Mouse (Mus musculus) intestine, embryonic 16.5 days (tissue): ENCODE results near the gene Atg16l2. TPM values are rescaled to one million over a fixed set of nuclear protein-coding genes. Genes with fewer than 3 reads are reported as not detected.

Experiments used
- ATAC-seq: fragments of 200-750 bp; cut with Nextera tagmentation; 2 replicates; pipeline ENCODE4 v1.8.0; 2017; ENCODE audit warnings: moderate TSS enrichment, moderate library complexity
- H3K27ac ChIP-seq: fragments of 300-500 bp; sonication (generic); 2 replicates; pipeline ENCODE4 v1.5.1; 2014; ENCODE audit warnings: mild to moderate bottlenecking, low read length
- H3K27me3 ChIP-seq: fragments of 300-500 bp; sonication (generic); replicated peaks from 2 replicates; pipeline ENCODE4 v1.6.1; 2014; ENCODE audit warnings: low read length, control low read depth, mixed read lengths; ENCODE audit not compliant: control insufficient read depth, insufficient read depth
- H3K36me3 ChIP-seq: fragments of 300-500 bp; sonication (generic); 2 replicates; pipeline ENCODE4 v1.6.1; 2014; ENCODE audit warnings: low read length, control low read depth; ENCODE audit not compliant: control insufficient read depth, insufficient read depth
- H3K4me1 ChIP-seq: fragments of 300-500 bp; sonication (generic); 2 replicates; pipeline ENCODE4 v1.6.1; 2014; ENCODE audit warnings: low read length, control low read depth, mixed read lengths; ENCODE audit not compliant: control insufficient read depth, insufficient read depth
- H3K4me2 ChIP-seq: fragments of 300-500 bp; sonication (generic); 2 replicates; pipeline ENCODE4 v1.6.1; 2014; ENCODE audit warnings: low read depth, low read length, control low read depth
- H3K4me3 ChIP-seq: fragments of 300-500 bp; sonication (generic); 2 replicates; pipeline ENCODE4 v1.5.1; 2014; ENCODE audit warnings: mild to moderate bottlenecking, low read length
- H3K9ac ChIP-seq: fragments of 300-500 bp; sonication (generic); 2 replicates; pipeline ENCODE4 v1.6.1; 2014; ENCODE audit warnings: low read depth, low read length
- H3K9me3 ChIP-seq: fragments of 300-500 bp; sonication (generic); 2 replicates; pipeline ENCODE4 v1.6.1; 2016; ENCODE audit warnings: low read length, control low read depth; ENCODE audit not compliant: control insufficient read depth
- WGBS: fragments of 180-500 bp; shearing (Covaris S2); extraction: QIAGEN DNeasy Blood & Tissue Kit; methylation state at CpG from one replicate; pipeline ENCODE4 v1.1.7; 2014; 5-methylcytosine and 5-hydroxymethylcytosine counted together
- polyA plus RNA-seq: library from polyadenylated mRNA; unstranded; fragments of >200 nt; fragmentation: Nextera tagmentation; extraction: Ambion mirVana; gene quantifications from 2 replicates; pipeline ENCODE4 v1.2.1, GENCODE M21; 2015

Atg16l2 gene
- polyA plus RNA-seq, 1 experiment from 2014 or later = 17.3 TPM

DNA sequence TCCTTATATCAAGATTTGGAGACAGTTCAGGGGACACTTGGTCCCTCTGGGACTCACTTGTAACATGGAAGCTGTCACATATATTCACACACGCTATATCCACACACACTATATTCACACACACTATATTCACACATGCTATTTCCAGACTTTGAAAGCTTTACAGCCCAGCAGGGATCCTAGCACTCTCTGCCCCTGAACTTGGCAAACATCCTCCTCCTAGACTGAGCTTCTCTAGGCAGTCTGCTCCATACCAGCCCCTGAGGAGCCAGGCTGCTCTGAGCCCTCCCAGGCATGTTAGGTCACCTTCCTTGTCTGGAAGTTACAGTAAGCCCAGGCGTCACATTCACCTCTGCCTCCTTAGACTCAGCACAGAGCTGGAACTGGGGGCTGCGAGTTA lies 34.6 kb upstream of the Atg16l2 start:
- WGBS = 82% methylated on average over 3 of the region's 3 CpGs

GRCm38 (mm10) chr7:101335228-101335627 lies 33.2 kb upstream of the Atg16l2 start:
- no peak overlapping the region for H3K27ac ChIP-seq
- 79% methylated on average over 2 of the region's 2 CpGs for WGBS
- peaks cover 5% of the 10 kb centered on the region; the same call in 1 of the 2 replicates for H3K4me1 ChIP-seq
- no peak for ATAC-seq
- H3K4me3 ChIP-seq = no peak overlapping the region
- no peaks in the 10 kb centered on the region for H3K9me3 ChIP-seq
- no peaks in the 10 kb centered on the region for H3K27me3 ChIP-seq
- H3K9ac ChIP-seq = no peak overlapping the region
- H3K36me3 ChIP-seq = no peaks in the 10 kb centered on the region
- no peak overlapping the region for H3K4me2 ChIP-seq

More for the DNA sequence above, 34.6 kb upstream of the Atg16l2 start:
- H3K4me1 ChIP-seq = peaks cover 5% of the 10 kb centered on the region; the same call in 1 of the 2 replicates
- no peaks in the 10 kb centered on the region for H3K9me3 ChIP-seq
- no peak for ATAC-seq
- H3K27me3 ChIP-seq = no peaks in the 10 kb centered on the region
- H3K4me2 ChIP-seq = no peak overlapping the region
- no peak overlapping the region for H3K4me3 ChIP-seq
- H3K27ac ChIP-seq = no peak overlapping the region
- H3K36me3 ChIP-seq = no peaks in the 10 kb centered on the region
- H3K9ac ChIP-seq = no peak overlapping the region

- no peak for ATAC-seq
Observed at GRCm38 (mm10) chr7:101332045-101332831, 30.2 kb upstream of the Atg16l2 start.

GRCm38 (mm10) chr7:101330841-101331173 lies 28.8 kb upstream of the Atg16l2 start:
- H3K9ac ChIP-seq = no peak overlapping the region
- ATAC-seq = no peak
- WGBS = 80% methylated on average over 4 of the region's 4 CpGs
- H3K4me1 ChIP-seq = peaks cover 23% of the 10 kb centered on the region
- H3K36me3 ChIP-seq = no peaks in the 10 kb centered on the region
- H3K9me3 ChIP-seq = no peaks in the 10 kb centered on the region
- no peak overlapping the region for H3K27ac ChIP-seq
- H3K4me3 ChIP-seq = no peak overlapping the region
- no peak overlapping the region for H3K4me2 ChIP-seq
- H3K27me3 ChIP-seq = no peaks in the 10 kb centered on the region

More at GRCm38 (mm10) chr7:101332045-101332831, 30.2 kb upstream of the Atg16l2 start:
- Histone ChIP-seq H3K4me2 (no peak overlapping the region), H3K4me1 (peaks cover 20% of the 10 kb centered on the region), H3K27me3 (no peaks in the 10 kb centered on the region), H3K9ac (no peak overlapping the region), H3K27ac (no peak overlapping the region), H3K4me3 (no peak overlapping the region), H3K36me3 (no peaks in the 10 kb centered on the region), H3K9me3 (no peaks in the 10 kb centered on the region)
- WGBS = 73% methylated on average over 5 of the region's 5 CpGs

- Histone ChIP-seq H3K4me3 (no peak overlapping the region), H3K27ac (no peak overlapping the region), H3K27me3 (no peaks in the 10 kb centered on the region), H3K36me3 (no peaks in the 10 kb centered on the region), H3K9me3 (no peaks in the 10 kb centered on the region), H3K4me2 (no peak overlapping the region), H3K4me1 (peaks cover 19% of the 10 kb centered on the region), H3K9ac (no peak overlapping the region)
- ATAC-seq = peak; percentile 49
- 61% methylated on average over 10 of the region's 10 CpGs for WGBS
Observed at GRCm38 (mm10) chr7:101330074-101330840, 28.2 kb upstream of the Atg16l2 start.

DNA sequence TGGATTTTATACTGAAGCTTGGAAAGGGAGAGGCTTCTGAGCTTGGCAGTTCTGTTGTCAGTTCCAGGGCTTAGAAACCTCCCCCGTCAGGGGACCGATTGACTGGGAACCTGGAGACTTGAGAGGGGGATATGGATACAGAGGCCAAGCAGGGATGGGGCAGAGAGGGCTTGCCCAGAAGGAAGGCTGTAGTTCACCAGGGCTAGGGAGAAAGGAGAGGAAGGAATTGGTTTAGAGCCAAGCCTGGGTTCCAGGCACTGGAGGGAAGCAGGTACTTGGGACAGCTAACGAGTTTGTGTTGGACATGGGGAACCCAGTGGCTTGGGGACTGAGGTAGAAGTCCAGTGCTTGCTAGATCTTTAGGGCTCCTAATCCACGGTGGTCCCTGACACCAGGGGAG lies 27.6 kb upstream of the Atg16l2 start:
- ATAC-seq = no peak
- H3K36me3 ChIP-seq = no peaks in the 10 kb centered on the region
- H3K27me3 ChIP-seq = no peaks in the 10 kb centered on the region
- WGBS = 74% methylated on average over 4 of the region's 4 CpGs
- no peak overlapping the region for H3K4me3 ChIP-seq
- no peak overlapping the region for H3K4me2 ChIP-seq
- H3K4me1 ChIP-seq = peaks cover 20% of the 10 kb centered on the region
- no peak overlapping the region for H3K9ac ChIP-seq
- peak overlapping the region; percentile 14; the same call in 1 of the 2 replicates for H3K27ac ChIP-seq
- no peaks in the 10 kb centered on the region for H3K9me3 ChIP-seq

DNA sequence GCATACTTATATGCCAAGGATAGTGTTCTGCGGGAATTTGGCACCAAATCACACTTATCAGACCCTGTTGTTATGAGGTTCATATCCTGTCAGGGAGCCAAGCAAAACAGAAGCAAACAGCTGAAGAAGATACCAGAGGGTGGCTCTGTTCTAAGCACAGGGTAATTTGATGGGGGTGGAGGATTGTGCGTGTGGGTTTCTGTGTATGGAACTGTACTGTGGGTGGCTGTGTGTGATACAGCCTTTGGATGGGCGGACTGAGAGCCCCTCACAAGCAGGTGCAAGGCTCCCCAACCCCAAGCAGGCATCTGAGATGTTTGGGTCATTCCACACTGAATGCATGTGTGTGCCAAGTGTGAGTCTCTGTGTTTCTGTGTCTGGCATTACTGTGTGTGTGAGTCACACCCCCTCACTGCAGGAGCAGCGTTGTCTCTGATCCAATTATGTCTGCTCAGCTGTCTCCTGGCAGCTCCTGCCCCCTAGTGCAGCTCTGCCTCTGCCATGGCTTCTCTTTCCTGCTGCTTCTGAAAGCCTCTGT lies 26.6 kb upstream of the Atg16l2 start:
- Histone ChIP-seq H3K9ac (peak overlapping the region; percentile 6; the same call in 1 of the 2 replicates), H3K4me1 (peaks cover 27% of the 10 kb centered on the region), H3K4me2 (no peak overlapping the region), H3K9me3 (no peaks in the 10 kb centered on the region), H3K4me3 (no peak overlapping the region), H3K36me3 (no peaks in the 10 kb centered on the region), H3K27me3 (no peaks in the 10 kb centered on the region), H3K27ac (peak overlapping the region; percentile 14; the same call in 1 of the 2 replicates)
- no peak for ATAC-seq
- WGBS = 61% methylated on average over 4 of the region's 4 CpGs

DNA sequence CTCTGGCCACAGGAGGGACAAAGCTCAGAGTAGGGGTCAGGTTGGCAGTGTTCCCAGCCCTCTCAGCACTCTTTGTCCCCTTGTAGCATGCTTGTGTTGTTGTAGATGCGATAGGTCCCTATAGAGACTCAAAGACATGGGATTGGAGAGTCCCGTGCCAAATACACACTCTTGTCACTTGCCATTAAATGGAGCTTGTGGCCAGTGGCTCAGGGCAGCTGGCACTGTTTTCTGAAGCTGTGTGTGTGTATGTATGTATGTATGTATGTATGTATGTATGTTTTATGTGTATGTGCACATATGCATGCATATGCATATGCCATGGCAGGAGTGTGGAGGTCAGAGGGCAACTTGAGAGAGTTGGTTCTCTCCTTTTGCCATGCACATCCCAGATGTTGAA lies 25.7 kb upstream of the Atg16l2 start:
- WGBS = 93% methylated on average over 2 of the region's 2 CpGs
- ATAC-seq = no peak
- Histone ChIP-seq H3K27me3 (no peaks in the 10 kb centered on the region), H3K9me3 (no peaks in the 10 kb centered on the region), H3K4me2 (no peak overlapping the region), H3K27ac (no peak overlapping the region), H3K9ac (no peak overlapping the region), H3K4me3 (no peak overlapping the region), H3K4me1 (peaks cover 27% of the 10 kb centered on the region), H3K36me3 (no peaks in the 10 kb centered on the region)

- H3K36me3 ChIP-seq = no peaks in the 10 kb centered on the region
- H3K4me3 ChIP-seq = no peak overlapping the region
- peaks cover 27% of the 10 kb centered on the region for H3K4me1 ChIP-seq
- ATAC-seq = no peak
- no peak overlapping the region for H3K27ac ChIP-seq
- 55% methylated on average over 5 of the region's 5 CpGs for WGBS
- no peaks in the 10 kb centered on the region for H3K27me3 ChIP-seq
- no peak overlapping the region for H3K4me2 ChIP-seq
- no peaks in the 10 kb centered on the region for H3K9me3 ChIP-seq
- H3K9ac ChIP-seq = no peak overlapping the region
Observed at GRCm38 (mm10) chr7:101327263-101327662, 25.2 kb upstream of the Atg16l2 start.
